Mouse (Mus musculus) forebrain, postnatal 0 days (tissue): ENCODE measurements at regions not wholly inside any gene's neighbourhood (a gene's known extent, or its start where the extent isn't known, plus 50 kb on each side); places are given as distances from the start of the nearest gene placed in this dataset.

ENCODE experiments used
- ATAC-seq: fragments of 200-750 bp; cut with Nextera tagmentation; 2 replicates; pipeline ENCODE4 v1.8.0; 2017; ENCODE audit warnings: mild to moderate bottlenecking, moderate library complexity
- DNase-seq: peaks from one replicate; pipeline ENCODE4 v3.0.0-alpha.2; 2015
- H3K27ac ChIP-seq: fragments of 300-500 bp; sonication (generic); 2 replicates; pipeline ENCODE4 v1.5.1; 2014; ENCODE audit warnings: low read depth, mild to moderate bottlenecking, antibody characterized with exemption, low read length, moderate library complexity, mixed read lengths
- H3K27me3 ChIP-seq: fragments of 300-500 bp; sonication (generic); 2 replicates; pipeline ENCODE4 v1.6.1; 2014; ENCODE audit warnings: mild to moderate bottlenecking, low read length, mixed read lengths; ENCODE audit not compliant: insufficient read depth
- H3K36me3 ChIP-seq: fragments of 300-500 bp; sonication (generic); 2 replicates; pipeline ENCODE4 v1.6.1; 2014; ENCODE audit warnings: mild to moderate bottlenecking, moderate library complexity; ENCODE audit not compliant: insufficient read depth
- H3K4me1 ChIP-seq: fragments of 300-500 bp; sonication (generic); 2 replicates; pipeline ENCODE4 v1.6.1; 2014; ENCODE audit warnings: antibody characterized with exemption; ENCODE audit not compliant: insufficient read depth
- H3K4me2 ChIP-seq: fragments of 300-500 bp; sonication (generic); 2 replicates; pipeline ENCODE4 v1.6.1; 2014; ENCODE audit warnings: low read depth, mild to moderate bottlenecking, moderate library complexity
- H3K4me3 ChIP-seq: fragments of 300-500 bp; sonication (generic); 2 replicates; pipeline ENCODE4 v1.5.1; 2014; ENCODE audit warnings: low read depth, low read length, mixed read lengths
- H3K9ac ChIP-seq: fragments of 300-500 bp; sonication (generic); 2 replicates; pipeline ENCODE4 v1.6.1; 2014; ENCODE audit warnings: mild to moderate bottlenecking
- H3K9me3 ChIP-seq: fragments of 300-500 bp; sonication (generic); 2 replicates; pipeline ENCODE4 v1.6.1; 2016; ENCODE audit warnings: low read length
- CTCF ChIP-seq: sonication (generic); IDR thresholded peaks from 2 replicates; pipeline ENCODE4 v1.5.1; 2016; ENCODE audit warnings: antibody characterized with exemption, control low read depth, low read depth
- WGBS: fragments of 180-500 bp; shearing (Covaris S2); extraction: QIAGEN DNeasy Blood & Tissue Kit; methylation state at CpG from one replicate; pipeline ENCODE4 v1.1.7; 2014; 5-methylcytosine and 5-hydroxymethylcytosine counted together

GRCm38 (mm10) chr12:27062511-27063264 lies 279.7 kb downstream of the Sox11 start:
- DNase-seq (peak; percentile 73), ATAC-seq (peak; percentile 32; the same call in 1 of the 2 replicates)
- peak overlapping the region; percentile 55; the same call in 1 of the 2 replicates for H3K9ac ChIP-seq
- peaks cover 51% of the 10 kb centered on the region for H3K4me1 ChIP-seq
- H3K27me3 ChIP-seq, result no peaks in the 10 kb centered on the region
- no peak overlapping the region for H3K4me3 ChIP-seq
- TF ChIP-seq CTCF, result no peak
- WGBS, result 11% methylated on average over 6 of the region's 6 CpGs
- H3K9me3 ChIP-seq, result no peaks in the 10 kb centered on the region
- H3K36me3 ChIP-seq, result no peaks in the 10 kb centered on the region
- H3K4me2 ChIP-seq, result peak overlapping the region; percentile 47
- H3K27ac ChIP-seq, result peak overlapping the region; percentile 94

GRCm38 (mm10) chr12:27062061-27062461 lies 280.3 kb downstream of the Sox11 start:
- H3K4me1 ChIP-seq, result peaks cover 51% of the 10 kb centered on the region
- H3K27ac ChIP-seq, result peak overlapping the region; percentile 94
- peak overlapping the region; percentile 55 for H3K9ac ChIP-seq
- ATAC-seq, result peak; percentile 53
- no peak overlapping the region; the same call in 1 of the 2 replicates for H3K4me3 ChIP-seq
- no peak for TF ChIP-seq CTCF
- peak overlapping the region; percentile 47 for H3K4me2 ChIP-seq
- DNase-seq, result peak; percentile 79
- no peaks in the 10 kb centered on the region for H3K9me3 ChIP-seq
- H3K27me3 ChIP-seq, result no peaks in the 10 kb centered on the region
- no peaks in the 10 kb centered on the region for H3K36me3 ChIP-seq
- under 1% methylated on average over 10 of the region's 10 CpGs for WGBS

- H3K9me3 ChIP-seq, result no peaks in the 10 kb centered on the region
- DNase-seq (peak; percentile 80), ATAC-seq (peak; percentile 62)
- WGBS, result 2% methylated on average over 17 of the region's 17 CpGs
- TF ChIP-seq CTCF, result no peak
- H3K27me3 ChIP-seq, result no peaks in the 10 kb centered on the region
- no peak overlapping the region for H3K4me3 ChIP-seq
- peaks cover 51% of the 10 kb centered on the region for H3K4me1 ChIP-seq
- peak overlapping the region; percentile 47 for H3K4me2 ChIP-seq
- peak overlapping the region; percentile 94 for H3K27ac ChIP-seq
- H3K36me3 ChIP-seq, result no peaks in the 10 kb centered on the region
- H3K9ac ChIP-seq, result peak overlapping the region; percentile 55
Measured at GRCm38 (mm10) chr12:27060899-27061762, 281.2 kb downstream of the Sox11 start.

GRCm38 (mm10) chr12:27059885-27060284 lies 282.5 kb downstream of the Sox11 start:
- Histone ChIP-seq H3K9ac (peak overlapping the region; percentile 3; the same call in 1 of the 2 replicates), H3K4me1 (peaks cover 46% of the 10 kb centered on the region), H3K4me2 (no peak overlapping the region), H3K9me3 (no peaks in the 10 kb centered on the region), H3K27me3 (no peaks in the 10 kb centered on the region), H3K27ac (peak overlapping the region; percentile 94), H3K36me3 (no peaks in the 10 kb centered on the region), H3K4me3 (no peak overlapping the region)
- WGBS, result 6% methylated on average over 4 of the region's 4 CpGs
- TF ChIP-seq CTCF, result peak; percentile 69
- DNase-seq, result peak; percentile 58
- ATAC-seq, result no peak

- 65% methylated on average over 4 of the region's 4 CpGs for WGBS
- Histone ChIP-seq H3K9me3 (no peaks in the 10 kb centered on the region), H3K27ac (no peak overlapping the region), H3K36me3 (no peaks in the 10 kb centered on the region), H3K4me3 (no peak overlapping the region), H3K27me3 (no peaks in the 10 kb centered on the region), H3K4me2 (no peak overlapping the region), H3K4me1 (0 out of 2 replicates have a peak, but pooled peaks cover 1% of the 10 kb centered on the region), H3K9ac (no peak overlapping the region)
- 0 out of 2 replicates have a peak, but pooled peaks have one; percentile 20 for ATAC-seq
- DNase-seq, result no peak
- TF ChIP-seq CTCF, result no peak
Measured at GRCm38 (mm10) chr12:27054411-27054810, 288.0 kb downstream of the Sox11 start.

GRCm38 (mm10) chr12:27037922-27038321 lies 304.5 kb downstream of the Sox11 start:
- TF ChIP-seq CTCF, result no peak
- Histone ChIP-seq H3K27ac (no peak overlapping the region), H3K27me3 (no peaks in the 10 kb centered on the region), H3K4me2 (no peak overlapping the region), H3K4me1 (no peaks in the 10 kb centered on the region), H3K9me3 (no peaks in the 10 kb centered on the region), H3K36me3 (no peaks in the 10 kb centered on the region), H3K4me3 (no peak overlapping the region), H3K9ac (no peak overlapping the region)
- DNase-seq (no peak), ATAC-seq (no peak)
- 73% methylated on average over 2 of the region's 2 CpGs for WGBS
